Mouse (Mus musculus) cerebellum, postnatal 10 days (tissue): Measurements from ENCODE around the gene Atp2b2.

ENCODE experiments used
- DNase-seq, 2 experiments: peaks; one replicate each; pipeline ENCODE4 v3.0.0; 2021; ENCODE audit warnings: mixed read lengths in 2 of 2

Gene Atp2b2

GRCm38 (mm10) chr6:113941324-113941723 lies 101.1 kb downstream of the Atp2b2 start:
- no peak for DNase-seq

GRCm38 (mm10) chr6:113939442-113939841 lies 103.0 kb downstream of the Atp2b2 start:
- DNase-seq: peak; percentile 48 to 50

- DNase-seq: peak in 1 of 2 experiments; percentile 43
Measured at GRCm38 (mm10) chr6:113936811-113937508, 105.5 kb downstream of the Atp2b2 start.

DNA sequence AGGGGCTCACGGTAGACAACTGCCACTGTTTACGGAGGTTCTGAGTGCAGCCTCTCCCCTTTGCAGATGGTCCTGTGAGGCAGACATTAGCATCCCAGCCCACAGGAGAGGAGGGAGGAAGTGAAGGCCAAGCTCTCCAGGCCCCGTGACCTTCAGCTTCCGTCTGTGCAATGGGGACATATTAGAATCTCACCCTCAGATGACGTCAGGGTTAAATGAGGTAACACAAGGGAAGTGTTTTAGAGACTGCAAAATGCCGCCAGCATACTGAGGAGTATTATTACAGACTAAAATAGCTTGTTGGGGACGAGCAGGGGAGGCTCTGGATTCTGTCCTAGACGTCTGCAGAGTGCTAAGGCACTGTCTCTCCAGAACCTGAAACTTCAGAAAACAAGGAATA lies 106.3 kb downstream of the Atp2b2 start:
- no peak for DNase-seq

GRCm38 (mm10) chr6:113934692-113935091 lies 107.7 kb downstream of the Atp2b2 start:
- peak; percentile 44 to 56 for DNase-seq

DNA sequence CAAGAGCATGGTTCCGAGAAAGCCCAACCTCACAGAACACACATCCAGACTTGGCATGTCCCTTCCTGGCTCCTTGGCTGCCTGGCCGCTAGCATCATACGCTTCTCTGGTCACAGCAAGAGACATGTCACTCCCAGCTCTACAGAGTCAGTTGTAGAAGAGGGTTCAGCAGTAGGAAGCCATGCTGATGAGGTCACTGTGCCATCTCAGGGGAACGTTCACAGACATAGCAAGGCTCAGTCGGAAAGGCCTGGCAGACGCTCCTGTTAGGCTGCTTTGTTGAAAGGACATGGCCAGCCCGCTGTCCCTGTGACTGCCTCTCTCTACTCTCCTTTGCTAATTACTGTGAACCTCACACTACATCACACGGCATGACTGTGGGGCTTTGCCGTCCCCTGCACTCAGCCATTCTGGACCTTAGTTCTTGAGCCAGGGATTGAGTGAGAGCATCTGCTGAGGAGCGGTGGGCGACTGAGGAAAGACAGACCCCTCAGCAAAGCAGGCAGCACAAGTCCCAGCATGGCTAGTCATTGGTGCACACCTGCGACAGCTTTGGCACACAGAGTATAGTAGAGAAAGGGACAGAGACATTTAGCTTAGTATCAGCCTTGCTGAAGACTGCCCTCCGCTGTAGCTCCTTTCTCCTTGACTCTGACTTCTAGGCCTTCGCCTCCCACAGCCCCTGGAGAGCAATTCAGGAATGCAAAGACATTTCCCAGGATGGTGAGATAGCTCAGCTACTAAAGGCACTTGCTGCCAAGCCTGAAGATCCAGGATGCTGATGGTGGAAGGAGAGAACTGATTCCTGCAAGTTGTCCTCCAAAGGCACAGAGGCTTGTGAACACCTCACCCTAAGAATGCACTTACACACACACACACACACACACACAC lies 108.9 kb downstream of the Atp2b2 start:
- DNase-seq: peak; percentile 87 to 91

DNA sequence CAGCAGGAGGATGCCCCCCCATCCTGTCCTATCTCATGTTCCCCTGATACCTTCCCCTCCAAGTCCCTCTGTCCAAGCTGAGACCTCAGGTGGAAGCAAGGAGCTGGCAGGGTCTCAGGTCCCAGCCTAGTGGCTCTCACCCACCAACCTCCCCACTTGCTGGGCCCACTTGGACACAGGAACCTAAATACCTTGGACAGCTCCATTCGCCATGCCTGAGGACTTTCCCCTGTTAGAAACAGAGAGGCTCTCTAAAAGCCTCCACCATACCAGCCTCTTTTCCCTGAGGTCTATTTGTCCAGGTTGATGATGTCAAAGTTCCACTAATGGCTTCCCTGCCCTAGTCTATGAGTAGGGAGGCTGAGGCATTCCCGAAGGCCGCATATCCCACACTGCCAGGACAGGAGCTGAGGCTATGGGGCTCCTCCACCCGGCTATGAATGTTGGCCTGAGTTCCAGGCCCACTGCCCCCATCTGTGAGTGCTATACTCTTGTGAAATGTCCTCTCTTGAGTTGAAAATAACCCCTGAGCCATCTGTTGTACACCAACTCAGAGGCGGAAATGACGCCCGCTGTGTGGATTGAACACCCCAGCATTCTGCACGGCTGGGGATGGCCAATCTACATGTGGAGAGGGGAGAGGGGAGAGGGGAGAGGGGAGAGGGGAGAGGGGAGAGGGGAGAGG lies 113.1 kb downstream of the Atp2b2 start:
- peak; percentile 57 to 69 for DNase-seq

GRCm38 (mm10) chr6:113923249-113923648 lies 119.2 kb downstream of the Atp2b2 start:
- peak; percentile 66 to 75 for DNase-seq

GRCm38 (mm10) chr6:113920466-113920865 lies 121.9 kb downstream of the Atp2b2 start:
- peak; percentile 54 to 68 for DNase-seq

- DNase-seq: no peak
Measured at GRCm38 (mm10) chr6:113912753-113913152, 129.7 kb downstream of the Atp2b2 start.

DNA sequence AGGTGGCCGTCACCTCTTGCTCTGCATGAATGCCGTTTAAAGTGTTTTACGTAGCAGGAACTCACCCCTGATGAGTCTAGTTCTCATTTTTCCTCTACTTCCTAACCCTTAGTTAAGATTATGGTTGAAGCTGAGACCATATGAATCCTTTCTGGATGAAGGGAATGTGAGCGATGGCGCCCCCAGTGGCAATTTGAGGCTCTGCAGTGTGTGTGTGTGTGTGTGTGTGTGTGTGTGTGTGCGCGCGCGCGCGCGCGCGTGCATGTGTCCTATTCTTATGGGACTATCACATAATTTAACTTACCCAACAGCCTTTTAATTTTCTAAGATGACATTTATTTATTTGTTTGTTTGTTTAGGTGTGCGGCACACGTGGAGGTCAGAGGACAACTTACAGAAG lies 131.3 kb downstream of the Atp2b2 start:
- peak; percentile 46 to 64 for DNase-seq

DNA sequence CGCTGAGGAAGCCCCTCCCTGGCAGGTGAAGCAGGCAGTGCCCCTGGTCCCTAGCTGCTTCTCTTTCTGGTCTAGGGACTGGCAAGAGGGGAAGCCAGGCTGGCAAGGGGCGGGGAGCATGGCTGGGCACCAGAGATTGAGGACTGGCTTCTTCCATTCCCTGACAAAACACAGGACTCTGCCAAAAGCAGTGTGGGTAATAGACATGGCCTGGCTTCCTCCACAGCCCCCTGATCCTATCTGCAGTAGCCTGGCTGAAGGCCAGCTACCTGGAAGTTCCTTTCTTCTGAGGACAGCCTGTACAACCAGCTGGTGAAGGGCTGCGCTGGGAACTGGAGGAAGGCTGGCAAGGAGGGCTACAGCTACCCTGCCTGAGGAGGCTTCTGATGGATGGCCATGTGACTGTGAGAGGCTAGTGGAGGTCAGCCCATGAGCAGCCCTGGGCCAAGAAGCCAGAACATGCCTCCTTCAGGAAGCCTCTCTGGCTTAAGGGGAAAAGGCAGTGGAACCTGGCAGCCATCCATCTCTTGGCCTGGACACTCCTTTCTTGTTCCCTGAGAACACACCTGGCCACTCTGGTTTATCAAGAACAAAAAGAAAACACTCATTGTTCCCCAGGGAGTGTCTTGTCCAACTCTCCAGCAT lies 131.9 kb downstream of the Atp2b2 start:
- DNase-seq: peak; percentile 82 to 87

GRCm38 (mm10) chr6:113909836-113910235 lies 132.6 kb downstream of the Atp2b2 start:
- peak; percentile 45 to 55 for DNase-seq

- peak; percentile 62 to 68 for DNase-seq
Measured at GRCm38 (mm10) chr6:113908066-113908465, 134.3 kb downstream of the Atp2b2 start.

GRCm38 (mm10) chr6:113904406-113904805 lies 138.0 kb downstream of the Atp2b2 start:
- DNase-seq: peak; percentile 52 to 62

DNA sequence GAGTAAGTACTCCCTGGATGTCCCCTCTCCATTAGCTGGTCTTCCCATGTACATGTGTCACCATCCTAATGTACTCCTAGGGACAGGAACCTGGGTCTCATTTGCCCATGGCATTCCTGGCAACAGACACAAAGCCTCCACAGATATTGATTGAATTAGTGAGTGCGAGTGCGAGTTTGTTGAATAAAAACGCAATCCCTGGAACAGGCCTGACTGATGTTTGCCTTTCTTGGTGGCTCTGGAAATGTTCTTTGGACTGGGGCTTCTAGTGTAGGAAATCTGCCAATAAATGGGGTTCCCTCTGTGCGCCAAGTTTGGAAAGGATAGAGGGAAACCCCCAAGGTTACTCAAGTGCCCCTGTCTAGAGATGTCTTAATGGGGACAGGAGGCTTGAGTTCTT lies 146.4 kb downstream of the Atp2b2 start:
- DNase-seq: no peak

- no peak for DNase-seq
Measured at GRCm38 (mm10) chr6:113894008-113894407, 148.4 kb downstream of the Atp2b2 start.

- DNase-seq: peak; percentile 41 to 45
Measured at GRCm38 (mm10) chr6:113892091-113892674, 150.2 kb downstream of the Atp2b2 start.

DNA sequence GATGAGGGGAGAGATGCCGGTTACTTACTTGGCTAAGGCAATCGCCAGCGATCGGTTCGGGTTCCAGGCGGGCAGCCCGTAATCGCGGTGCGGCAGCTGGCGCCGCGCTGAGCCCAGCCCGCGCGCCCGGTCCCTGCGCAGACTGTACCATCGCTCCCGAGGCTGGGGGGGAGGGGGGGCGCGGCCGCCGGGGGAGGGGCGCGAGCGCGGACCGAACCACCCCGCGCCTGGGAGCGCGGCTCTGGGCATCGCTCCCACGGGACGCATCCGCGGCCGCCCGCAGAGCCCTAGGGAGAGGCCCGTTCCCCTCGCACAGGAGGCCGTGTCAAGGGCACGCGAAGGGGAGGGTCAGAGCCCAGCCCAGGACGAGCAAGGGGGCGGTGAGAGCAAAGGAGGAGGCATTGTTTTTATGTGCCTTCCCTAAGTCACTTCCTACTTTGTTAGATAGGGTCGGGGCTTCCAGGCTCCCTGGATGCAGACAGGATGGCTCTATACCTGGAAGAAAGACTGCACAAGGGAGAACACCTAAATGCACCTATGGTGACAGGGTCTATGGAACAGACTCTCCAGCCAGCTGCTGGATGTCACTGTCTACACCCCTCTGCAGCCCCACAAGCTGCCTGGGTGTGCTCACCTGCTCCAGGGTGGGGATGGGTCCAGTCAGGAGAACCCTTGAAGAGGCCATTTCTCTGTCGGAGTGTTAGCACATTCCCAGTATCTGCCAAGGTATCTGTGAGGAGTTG lies 151.0 kb downstream of the Atp2b2 start:
- peak; percentile 87 to 90 for DNase-seq

DNA sequence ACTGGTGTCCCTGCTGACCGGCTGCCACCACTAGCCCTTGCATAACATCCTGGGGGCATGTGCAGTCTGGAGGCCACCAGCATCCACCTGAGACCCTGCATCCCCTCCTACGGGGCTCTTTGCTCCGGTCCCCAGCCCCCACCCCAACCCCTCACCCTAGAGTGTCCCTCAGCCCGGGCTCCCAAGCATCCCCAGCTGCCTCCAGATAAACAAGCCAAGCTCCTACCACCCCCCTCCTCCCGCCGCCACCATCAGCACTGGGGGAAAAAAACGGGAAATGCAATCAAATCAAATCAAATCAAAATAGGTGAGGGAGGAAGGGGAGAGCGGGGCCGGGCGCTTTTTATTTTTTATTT lies 151.6 kb downstream of the Atp2b2 start:
- DNase-seq: no peak

DNA sequence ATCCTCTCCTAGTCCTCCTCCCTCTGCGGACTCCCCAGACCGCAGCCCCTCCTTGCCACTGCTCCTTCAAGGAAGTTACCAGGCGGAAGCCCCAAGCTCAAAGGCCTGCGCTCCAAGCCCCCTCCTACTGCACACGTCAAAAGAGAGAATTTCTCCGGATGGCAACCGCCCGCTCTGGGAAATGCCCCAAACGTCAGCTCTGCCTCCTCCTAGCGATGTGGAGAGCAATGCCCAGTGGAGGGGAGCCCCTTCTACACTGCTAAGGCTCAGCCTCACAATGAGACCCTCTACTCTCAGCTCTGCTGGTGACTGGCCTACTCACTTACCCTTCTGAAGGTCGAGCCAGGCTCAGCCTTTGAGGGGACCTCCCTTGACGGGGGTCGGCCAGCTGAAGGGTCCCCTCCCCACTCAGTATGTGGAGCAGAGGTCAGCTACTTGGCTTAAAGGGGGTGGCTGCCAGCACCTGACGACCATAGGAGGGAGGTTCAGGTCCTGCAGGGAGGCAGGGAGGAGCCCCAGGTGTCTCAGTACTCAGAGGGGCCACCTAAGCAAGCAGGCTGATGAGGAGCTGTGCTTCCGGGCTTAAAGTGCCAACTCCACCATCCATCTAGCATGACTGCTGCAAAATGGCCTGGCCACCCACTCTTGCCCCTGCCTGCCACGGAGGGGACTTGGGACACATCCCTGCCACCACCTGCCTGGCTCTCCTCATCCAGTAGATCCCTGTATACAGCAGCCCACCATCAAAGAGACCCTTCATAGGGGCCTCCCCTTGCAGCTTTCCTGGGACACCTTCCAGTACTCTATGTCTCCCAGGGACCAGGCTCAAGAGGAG lies 152.2 kb downstream of the Atp2b2 start:
- peak; percentile 67 to 74 for DNase-seq
